Mouse (Mus musculus) CD8-positive naive resting alpha-beta T cell, adult 2 months (primary cell): ENCODE results near the gene Rps6.

ENCODE experiments used
- DNase-seq, 2 experiments: peaks; one replicate each; pipeline ENCODE4 v3.0.0; 2022; ENCODE audit warnings: low read depth in 2 of 2, low spot score in 2 of 2

Gene Rps6

GRCm38 (mm10) chr4:86857113-86858069, at the start of gene Rps6:
Gene Rps6 (minus strand): TSS chr4:86857412.
- DNase-seq: peak; percentile 94 to 96

DNA sequence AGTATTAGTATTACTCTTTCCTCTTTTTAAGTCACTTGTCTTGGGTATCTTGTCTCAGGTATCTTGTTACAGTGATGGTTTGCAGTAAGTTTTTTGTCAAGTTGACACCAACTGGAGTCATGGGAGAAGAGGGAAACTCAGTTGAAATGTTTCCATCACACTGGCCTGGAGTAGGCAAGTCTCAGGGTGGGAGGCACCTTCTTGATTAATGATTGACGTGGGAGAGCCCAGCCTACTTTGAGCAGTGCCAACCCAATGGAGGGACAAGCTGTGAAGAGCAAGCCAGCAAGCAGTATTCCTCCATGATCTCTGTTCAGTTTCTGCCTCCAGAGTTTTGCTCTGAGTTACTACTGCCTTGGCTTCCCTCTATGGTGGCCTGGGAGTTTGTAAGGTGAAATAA, 48.7 kb upstream of the Rps6 start:
- DNase-seq: no peak

GRCm38 (mm10) chr4:86904969-86905368, 47.8 kb upstream of the Rps6 start:
- no peak for DNase-seq

GRCm38 (mm10) chr4:86902351-86902750, 45.1 kb upstream of the Rps6 start:
- DNase-seq: no peak

GRCm38 (mm10) chr4:86898791-86899474, 41.7 kb upstream of the Rps6 start:
- DNase-seq: no peak

- DNase-seq: no peak
Measured at GRCm38 (mm10) chr4:86897411-86897810, 40.2 kb upstream of the Rps6 start.

DNA sequence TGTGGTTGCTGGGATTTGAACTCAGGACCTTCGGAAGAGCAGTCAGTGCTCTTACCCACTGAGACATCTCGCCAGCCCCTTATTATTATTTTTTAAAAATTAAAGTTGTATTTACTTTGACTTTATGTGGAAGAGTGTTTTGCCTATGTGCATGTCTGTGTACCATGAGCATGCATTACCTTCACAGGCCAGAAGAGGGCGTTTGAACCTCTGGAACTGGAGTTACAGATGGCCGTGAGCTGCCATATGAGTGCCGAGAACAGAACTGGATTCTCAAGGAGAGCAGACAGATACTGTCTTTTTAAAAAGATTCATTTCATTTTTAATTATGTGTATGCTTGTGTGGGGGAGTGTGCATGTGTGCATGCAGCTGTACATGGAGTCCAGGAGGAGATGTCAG, 30.7 kb upstream of the Rps6 start:
- peak; percentile 24 to 31 for DNase-seq

- DNase-seq: peak; percentile 86 to 87
Measured at GRCm38 (mm10) chr4:86886160-86886878, 29.1 kb upstream of the Rps6 start.

DNA sequence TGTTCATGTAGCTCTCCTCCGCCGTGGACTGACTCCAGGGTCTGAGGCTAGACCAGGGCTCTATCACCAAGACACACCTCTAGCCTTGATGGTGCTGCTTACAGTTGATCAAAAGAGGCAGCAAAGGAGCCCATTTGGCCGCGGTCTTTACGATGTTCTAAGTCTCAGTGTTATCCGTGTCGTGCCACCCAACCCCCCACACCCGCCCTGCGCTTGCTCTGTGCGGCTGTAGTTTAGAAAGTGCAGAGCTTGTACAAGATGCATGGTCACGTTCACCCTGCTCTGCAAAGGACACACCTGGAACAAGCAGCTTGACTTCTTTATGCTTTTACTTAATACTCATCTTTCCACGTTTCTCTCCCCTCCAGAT, 28.6 kb upstream of the Rps6 start:
- no peak for DNase-seq

DNA sequence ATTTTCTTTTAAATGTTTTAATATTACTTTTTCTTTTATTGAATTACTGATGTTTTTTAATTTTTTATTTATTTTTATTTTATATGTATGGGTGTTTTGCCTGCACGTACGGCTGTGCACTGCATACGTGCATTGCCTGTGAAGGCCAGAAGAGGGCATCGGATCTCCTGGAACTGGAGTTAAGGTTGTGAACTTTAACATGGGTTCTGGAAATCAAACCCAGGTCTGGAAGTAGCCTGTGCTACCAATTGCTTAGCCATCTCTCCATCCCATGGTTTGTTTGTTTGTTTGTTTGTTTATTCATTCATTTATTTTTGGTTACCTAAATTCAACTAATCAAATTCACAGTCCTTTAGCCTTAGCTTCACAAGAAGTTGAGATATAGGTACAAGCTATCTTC, 27.7 kb upstream of the Rps6 start:
- peak; percentile 40 to 62 for DNase-seq

DNA sequence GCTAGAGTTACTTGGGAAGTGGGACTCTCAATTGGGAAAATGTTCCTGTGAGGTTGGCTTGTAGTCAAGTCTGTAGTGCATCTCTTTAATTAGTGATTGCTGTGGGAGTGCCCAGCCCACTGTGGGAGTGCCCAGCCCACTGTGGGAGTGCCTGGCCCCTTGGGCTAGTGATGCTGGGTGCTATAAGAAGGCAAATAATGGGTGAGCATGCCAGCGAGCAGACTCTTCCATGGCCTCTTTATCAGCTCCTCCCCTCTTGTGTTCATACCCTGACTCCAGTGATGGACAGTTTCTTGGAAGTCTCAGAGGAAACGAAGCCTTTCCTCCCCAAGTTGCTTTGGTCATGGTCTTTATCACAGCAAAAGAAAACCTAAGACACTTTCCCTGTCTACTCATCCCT, 25.2 kb upstream of the Rps6 start:
- no peak for DNase-seq

DNA sequence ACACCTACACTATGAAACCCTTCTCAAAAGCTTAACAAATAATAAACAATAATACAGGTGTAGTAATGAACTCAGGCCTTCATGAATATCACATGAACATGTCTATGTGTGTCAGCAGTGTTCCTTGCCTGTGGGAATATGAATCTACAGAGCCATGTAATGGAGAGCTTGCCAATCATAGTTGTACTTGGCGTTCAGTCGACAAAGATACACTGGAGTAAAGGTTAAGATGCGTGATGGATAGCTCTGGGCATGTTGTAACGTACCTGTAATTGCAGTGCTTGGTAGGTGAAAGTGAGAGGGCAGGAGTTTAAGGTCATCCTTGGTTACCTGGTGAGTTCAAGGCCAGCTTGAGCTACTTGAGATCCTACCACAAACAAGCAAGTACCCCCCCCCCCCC, 24.0 kb upstream of the Rps6 start:
- DNase-seq: no peak

- DNase-seq: no peak
Measured at GRCm38 (mm10) chr4:86879477-86879876, 22.3 kb upstream of the Rps6 start.

DNA sequence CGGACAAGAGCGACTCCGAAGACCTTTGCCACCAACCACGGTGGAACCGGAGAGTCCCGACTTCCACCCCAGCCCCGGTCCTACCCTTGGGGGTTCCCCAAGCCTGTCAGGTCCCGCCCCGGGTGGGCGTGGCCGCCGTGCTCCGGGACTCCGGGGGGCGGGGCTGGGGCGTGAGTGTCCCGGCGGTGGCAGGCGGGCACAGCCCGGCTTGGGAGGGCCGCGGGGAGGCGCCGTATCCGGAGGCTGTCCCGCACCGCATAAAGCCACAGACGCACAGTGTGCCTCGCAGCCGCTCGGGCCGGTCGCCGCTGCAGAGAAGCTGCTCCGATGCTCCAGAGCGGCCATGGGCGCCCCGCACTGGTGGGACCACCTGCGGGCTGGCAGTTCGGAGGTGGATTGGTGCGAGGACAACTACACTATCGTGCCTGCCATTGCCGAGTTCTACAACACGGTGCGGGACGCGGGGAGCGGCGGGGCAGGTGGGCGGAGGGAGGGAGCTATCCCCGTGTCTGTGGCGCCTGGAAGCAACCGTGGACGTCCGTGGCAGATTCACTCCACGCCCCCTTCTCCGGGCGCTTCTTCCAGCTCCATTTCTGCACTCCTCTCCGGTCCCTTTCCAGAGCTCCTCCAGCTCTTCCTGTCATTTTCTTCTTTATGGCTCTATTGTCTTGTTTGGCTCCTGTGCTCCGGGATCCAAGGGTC, 17.1 kb upstream of the Rps6 start, which contains the start of gene Acer2:
Gene Acer2, plus strand, starts transcription at position 251 of the 702 bp plus-strand sequence.
- peak; percentile 80 to 87 for DNase-seq

GRCm38 (mm10) chr4:86873072-86873471, 15.9 kb upstream of the Rps6 start:
- DNase-seq: no peak

GRCm38 (mm10) chr4:86871988-86872387, 14.8 kb upstream of the Rps6 start:
- no peak for DNase-seq

- DNase-seq: no peak
Measured at GRCm38 (mm10) chr4:86864087-86864486, 6.9 kb upstream of the Rps6 start.

GRCm38 (mm10) chr4:86858070-86858440, 843 bp upstream of the Rps6 start:
- DNase-seq: no peak

DNA sequence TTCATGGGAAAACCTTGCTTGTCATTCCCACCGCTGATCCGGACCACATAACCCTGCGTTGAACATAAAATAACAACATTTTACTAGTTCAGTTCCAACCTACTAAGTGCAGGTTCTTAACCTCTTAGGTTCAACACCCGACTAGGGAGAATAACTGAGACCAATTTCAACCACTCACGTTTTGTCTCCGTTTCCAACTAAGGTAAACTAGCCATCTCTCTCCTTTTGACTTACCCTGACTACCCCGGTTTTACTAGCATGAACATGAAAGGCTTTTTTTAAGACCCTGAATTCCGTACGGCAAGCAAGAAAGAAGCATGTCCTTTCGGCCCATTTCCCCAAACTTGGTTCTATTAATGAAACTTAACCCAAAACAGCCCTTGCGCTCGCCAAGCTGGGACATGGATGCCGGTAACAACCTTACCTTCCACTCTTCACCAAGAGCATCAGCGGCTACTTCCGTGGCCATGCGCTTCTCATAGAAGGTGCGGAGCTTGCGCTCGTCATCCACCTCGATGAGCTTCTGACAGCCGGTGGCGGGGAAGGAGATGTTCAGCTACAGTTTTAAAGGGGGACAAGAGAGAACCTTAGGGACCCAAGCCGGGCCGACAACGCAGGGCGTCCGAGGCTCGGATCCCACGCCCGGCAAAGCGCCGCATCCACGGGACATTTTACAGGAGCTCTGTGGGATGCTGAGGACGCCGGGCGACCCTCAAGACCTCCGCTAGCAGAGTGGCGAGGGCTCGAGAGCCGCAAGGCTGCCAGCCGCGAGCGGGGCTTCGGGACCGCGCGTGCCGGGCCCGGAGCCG, 704 bp downstream of the Rps6 start:
- DNase-seq: no peak
